Mouse (Mus musculus) kidney, adult 2 months (tissue): ENCODE data around the gene Csf2rb. TPM values are rescaled to one million over a fixed set of nuclear protein-coding genes. Genes with fewer than 3 reads are reported as not detected.
"Not testable (repeated sequence)": the region's sequence is repeated elsewhere in the genome, so short reads cannot be mapped to it uniquely, and the experiment has no call there.

Source experiments
- DNase-seq: peaks from one replicate; pipeline ENCODE4 v3.0.0; 2021
- H3K27ac ChIP-seq: fragments of 200-500 bp; 2 replicates; pipeline ENCODE4 v1.5.1; 2012; ENCODE audit warnings: low read depth, low read length, control low read depth, inconsistent platforms; ENCODE audit not compliant: insufficient read depth
- H3K27me3 ChIP-seq: fragments of 200-500 bp; replicated peaks from 2 replicates; pipeline ENCODE4 v1.6.1; 2012; ENCODE audit warnings: mild to moderate bottlenecking, moderate library complexity, low read length, inconsistent platforms; ENCODE audit not compliant: control insufficient read depth, insufficient read depth
- H3K36me3 ChIP-seq: fragments of 200-500 bp; 2 replicates; pipeline ENCODE4 v1.6.1; 2012; ENCODE audit warnings: mild to moderate bottlenecking, moderate library complexity, low read length, inconsistent platforms; ENCODE audit not compliant: control insufficient read depth, insufficient read depth
- H3K4me1 ChIP-seq: fragments of 200-500 bp; 2 replicates; pipeline ENCODE4 v1.6.1; 2011; ENCODE audit warnings: low read length; ENCODE audit not compliant: control insufficient read depth, insufficient read depth
- H3K4me3 ChIP-seq: fragments of 200-500 bp; 2 replicates; pipeline ENCODE4 v1.5.1; 2011; ENCODE audit warnings: mild to moderate bottlenecking, low read depth, low read length, control low read depth; ENCODE audit not compliant: insufficient read depth
- CTCF ChIP-seq: fragments of 200-500 bp; conservative IDR thresholded peaks from 2 replicates; pipeline ENCODE4 v1.5.1; 2011; ENCODE audit warnings: low read depth, mild to moderate bottlenecking, control low read depth, low read length, moderate library complexity, mixed read lengths; ENCODE audit not compliant: insufficient read depth, insufficient read length
- POLR2A ChIP-seq: fragments of 200-500 bp; IDR thresholded peaks from one replicate; pipeline ENCODE4 v1.6.1; 2011; ENCODE audit warnings: low read depth, low read length, control low read depth
- WGBS: fragments of 180-500 bp; shearing (Covaris S2); methylation state at CpG from one replicate; pipeline ENCODE4 v1.1.7; 2018; 5-methylcytosine and 5-hydroxymethylcytosine counted together
- polyA plus RNA-seq: library from polyadenylated mRNA; depleted of rRNA; stranded (reverse); fragments of >200 nt; gene quantifications from 2 replicates; pipeline ENCODE4 v1.2.3, GENCODE M21; 2012; rRNA removed

Csf2rb gene
- 3.0 and 7.3 TPM in 2 replicates for polyA plus RNA-seq

GRCm38 (mm10) chr15:78325671-78326339 is at the start of gene Csf2rb:
TSS of gene Csf2rb (plus strand) at chr15:78325752.
- WGBS: 68% methylated on average over 11 of the region's 11 CpGs
- Histone ChIP-seq H3K27me3 (no peaks in the 10 kb centered on the region), H3K4me3 (peak within 1 kb of the TSS; percentile 22; the same call in 1 of the 2 replicates), H3K4me1 (no peaks in the 10 kb centered on the region), H3K27ac (no peak within 1 kb of the TSS), H3K36me3 (no peaks in the 10 kb centered on the region)
- peak; percentile 12 for DNase-seq
- no peak for TF ChIP-seq CTCF
- no peak for TF ChIP-seq POLR2A

DNA sequence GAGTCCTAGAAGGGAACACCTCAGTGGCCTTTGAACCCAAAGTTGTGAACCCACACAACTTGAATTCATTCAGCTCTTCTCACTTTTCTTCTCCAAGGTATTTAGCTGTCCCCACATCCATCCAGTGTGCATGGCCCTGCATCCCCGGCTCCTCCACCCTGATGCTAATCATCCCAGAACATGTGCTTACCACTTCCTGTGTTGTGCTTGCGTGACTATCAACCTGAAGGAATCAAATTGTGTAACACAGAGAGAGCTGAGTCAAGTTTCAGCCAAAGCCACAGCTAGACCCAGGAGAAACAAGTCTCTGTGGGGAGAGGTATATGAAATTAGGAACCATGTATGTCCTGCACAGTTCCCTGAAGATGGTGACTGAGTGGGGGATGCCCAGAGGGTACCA is 47.2 kb upstream of the Csf2rb start:
- 66% methylated on average over 2 of the region's 2 CpGs for WGBS
- Histone ChIP-seq H3K4me3 (no peak overlapping the region), H3K27me3 (no peaks in the 10 kb centered on the region), H3K27ac (no peak overlapping the region), H3K4me1 (no peaks in the 10 kb centered on the region), H3K36me3 (no peaks in the 10 kb centered on the region)
- TF ChIP-seq CTCF: no peak
- TF ChIP-seq POLR2A: no peak
- no peak for DNase-seq

- Histone ChIP-seq H3K4me1 (no peaks in the 10 kb centered on the region), H3K27me3 (no peaks in the 10 kb centered on the region), H3K4me3 (no peak overlapping the region), H3K36me3 (no peaks in the 10 kb centered on the region), H3K27ac (no peak overlapping the region)
- TF ChIP-seq CTCF: no peak
- no peak for TF ChIP-seq POLR2A
- DNase-seq: no peak
- 86% methylated on average over 5 of the region's 5 CpGs for WGBS
These were observed 37.6 kb upstream of the Csf2rb start for GRCm38 (mm10) chr15:78287941-78288340.

GRCm38 (mm10) chr15:78289775-78290174 is 35.8 kb upstream of the Csf2rb start:
- not testable (repeated sequence) for H3K27me3 ChIP-seq, H3K4me3 ChIP-seq, H3K27ac ChIP-seq, DNase-seq, H3K36me3 ChIP-seq, H3K4me1 ChIP-seq
- WGBS: 26% methylated on average over 5 of the region's 5 CpGs

DNA sequence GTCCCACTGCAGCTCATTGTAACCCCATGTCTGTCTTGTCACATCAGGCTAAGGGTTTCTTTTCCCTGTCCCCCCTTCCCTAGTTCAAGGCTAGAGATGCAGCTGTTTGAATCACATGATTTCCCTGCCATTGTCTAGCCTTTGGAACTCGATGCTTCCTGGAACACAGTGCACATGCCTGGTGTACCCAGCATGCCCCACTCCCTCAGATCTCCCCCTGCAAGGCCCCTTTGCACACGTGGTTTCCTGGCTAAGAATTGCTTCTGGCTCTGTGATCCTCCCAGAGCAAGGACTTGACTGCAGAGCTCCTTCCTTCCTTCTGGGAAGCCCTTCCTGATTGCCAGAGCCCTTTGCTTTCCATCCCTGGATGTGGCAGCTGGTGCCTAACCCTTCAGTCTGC is 32.3 kb upstream of the Csf2rb start:
- DNase-seq, H3K36me3 ChIP-seq, H3K4me1 ChIP-seq, H3K4me3 ChIP-seq, H3K27ac ChIP-seq, H3K27me3 ChIP-seq: not testable (repeated sequence)
- 4% methylated on average over 2 of the region's 2 CpGs for WGBS

DNA sequence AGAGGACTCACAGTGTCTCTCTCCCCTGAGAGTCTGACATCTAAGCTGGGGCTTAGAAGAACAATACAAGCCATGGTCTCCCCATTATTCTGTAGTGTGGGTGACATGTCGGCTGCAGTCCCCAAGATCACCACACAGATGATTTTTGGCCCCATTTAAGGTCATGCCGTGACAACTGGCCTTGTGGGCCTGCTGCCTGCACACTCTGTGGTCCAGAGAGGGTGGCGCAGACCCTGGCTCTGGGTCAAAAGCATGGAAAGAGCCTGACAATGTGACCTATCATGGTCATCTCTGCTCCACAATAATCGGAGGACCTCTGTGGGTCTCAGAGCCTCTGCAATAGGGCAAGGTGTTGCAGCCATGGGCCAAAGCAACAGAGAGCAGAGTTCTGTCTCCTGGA is 31.8 kb upstream of the Csf2rb start:
- DNase-seq: no peak
- no peaks in the 10 kb centered on the region for H3K36me3 ChIP-seq
- H3K4me1 ChIP-seq: no peaks in the 10 kb centered on the region
- 83% methylated on average over 4 of the region's 4 CpGs for WGBS
- TF ChIP-seq CTCF: no peak
- TF ChIP-seq POLR2A: no peak
- H3K27ac ChIP-seq: no peak overlapping the region
- H3K27me3 ChIP-seq: no peaks in the 10 kb centered on the region
- H3K4me3 ChIP-seq: no peak overlapping the region

DNA sequence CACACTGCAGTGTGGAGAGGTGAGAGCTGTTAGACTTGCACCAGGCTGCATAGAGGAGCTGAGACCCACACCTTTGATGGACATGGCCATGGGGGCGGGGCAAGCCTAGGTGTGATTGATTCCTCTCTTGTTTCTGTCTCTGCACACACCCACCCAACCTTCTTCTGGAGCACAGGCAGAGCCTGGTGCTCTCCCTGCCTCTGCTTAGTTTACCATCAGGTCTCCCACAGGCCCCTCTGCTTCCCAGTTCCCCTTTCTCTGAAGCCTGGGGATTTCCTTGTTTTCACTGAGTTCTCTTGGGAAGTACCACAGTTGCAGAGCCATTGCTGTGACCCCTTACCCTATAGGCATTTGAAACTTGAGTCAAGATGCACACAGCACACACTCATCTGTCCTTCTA is 27.0 kb upstream of the Csf2rb start:
- Histone ChIP-seq H3K36me3 (no peaks in the 10 kb centered on the region), H3K27me3 (no peaks in the 10 kb centered on the region), H3K4me1 (no peaks in the 10 kb centered on the region), H3K4me3 (no peak overlapping the region), H3K27ac (no peak overlapping the region)
- WGBS: 88% methylated on average over 1 of the region's 1 CpGs
- TF ChIP-seq CTCF (no peak), POLR2A (no peak)
- no peak for DNase-seq

DNA sequence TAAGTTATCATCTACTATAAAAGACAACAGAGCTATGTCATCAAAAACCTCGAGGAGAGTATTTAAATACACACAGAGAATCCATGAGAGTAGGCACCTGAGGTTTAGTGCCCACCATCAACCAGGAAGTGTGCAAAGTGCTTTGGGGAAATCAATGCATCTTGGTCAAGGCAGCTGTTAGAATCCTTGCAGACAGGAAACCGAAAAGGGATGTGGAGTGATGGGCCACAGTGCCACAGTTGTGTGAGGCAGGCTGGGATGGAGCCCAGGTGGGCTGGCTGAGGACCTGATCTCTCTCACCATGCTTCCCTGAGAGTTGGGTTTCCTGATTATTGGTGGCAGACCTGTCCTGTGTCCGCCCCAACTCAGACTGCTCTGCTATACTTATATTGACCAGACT is 25.9 kb upstream of the Csf2rb start:
- TF ChIP-seq POLR2A (no peak), CTCF (no peak)
- 80% methylated on average over 3 of the region's 3 CpGs for WGBS
- Histone ChIP-seq H3K36me3 (no peaks in the 10 kb centered on the region), H3K27ac (no peak overlapping the region), H3K4me1 (no peaks in the 10 kb centered on the region), H3K4me3 (no peak overlapping the region), H3K27me3 (no peaks in the 10 kb centered on the region)
- DNase-seq: no peak
